18 mouse cellular contexts compared by ENCODE assay signal in genomic region chr15:59155289-59155623, GRCm38 (mm10).
DNase-seq lines count a peak whose midpoint lies in the region; ATAC-seq and TF ChIP-seq lines count a peak whose summit lies in the region.
"Had no signal": no experiment of that assay in that cellular context is flagged by ENCODE, and none has a peak within 500 bp of the region (broad histone marks: within the 10 kb centered on the region; RNA-seq: fewer than 3 reads in every experiment).

No protein-coding gene starts in this region.

- H3K27ac ChIP-seq in forebrain, embryonic 10.5 days, result peak overlapping the region; percentile 79; the same call in 1 of the 2 replicates
- no peak overlapping the region for H3K27ac ChIP-seq in forebrain, embryonic 16.5 days (ENCODE audit: low read length)
- 0 out of 2 replicates have a peak overlapping the region, but pooled peaks have one; percentile 0 for H3K27ac ChIP-seq in heart, postnatal 0 days (ENCODE audit: low read depth)
- H3K27ac ChIP-seq in heart, embryonic 11.5 days (ENCODE audit: low read depth, low read length), result no peak overlapping the region
- peak overlapping the region; percentile 60 for H3K27ac ChIP-seq in hindbrain, embryonic 15.5 days (replicated peaks)
- H3K27ac ChIP-seq in midbrain, embryonic 16.5 days (ENCODE audit: low read length), result peak overlapping the region; percentile 47; the same call in 1 of the 2 replicates
- H3K27ac ChIP-seq: kidney, embryonic 15.5 days; neural tube, embryonic 12.5 days had no signal

- H3K4me2 ChIP-seq in forebrain, embryonic 16.5 days (ENCODE audit: low read length), result no peak overlapping the region
- H3K4me2 ChIP-seq in heart, postnatal 0 days (ENCODE audit: low read depth, low read length), result no peak overlapping the region
- H3K4me2 ChIP-seq in heart, embryonic 11.5 days, result no peak overlapping the region
- H3K4me2 ChIP-seq in hindbrain, embryonic 15.5 days, result no peak overlapping the region
- H3K4me2 ChIP-seq in midbrain, embryonic 16.5 days (ENCODE audit: low read length), result no peak overlapping the region
- H3K4me2 ChIP-seq: heart, embryonic 13.5 days; kidney, embryonic 15.5 days; neural tube, embryonic 12.5 days had no signal

- H3K4me1 ChIP-seq in forebrain, embryonic 10.5 days, result peaks cover 22% of the 10 kb centered on the region
- H3K4me1 ChIP-seq in forebrain, embryonic 16.5 days (replicated peaks; ENCODE audit: control insufficient read depth, insufficient read depth, low read length), result peaks cover 22% of the 10 kb centered on the region
- H3K4me1 ChIP-seq in heart, postnatal 0 days (ENCODE audit: control insufficient read depth, insufficient read depth), result peaks cover 21% of the 10 kb centered on the region
- peaks cover 9% of the 10 kb centered on the region for H3K4me1 ChIP-seq in heart, embryonic 11.5 days (ENCODE audit: control insufficient read depth, insufficient read depth, low read length)
- peaks cover 24% of the 10 kb centered on the region for H3K4me1 ChIP-seq in hindbrain, embryonic 15.5 days (replicated peaks)
- H3K4me1 ChIP-seq in midbrain, embryonic 16.5 days (ENCODE audit: control insufficient read depth, insufficient read depth, low read length), result peaks cover 8% of the 10 kb centered on the region

- DNase-seq in forebrain, embryonic 10.5 days (ENCODE audit: extremely low spot score, low spot score), result no peak
- no peak for DNase-seq in heart, postnatal 0 days (ENCODE audit: low spot score)
- no peak for DNase-seq in spleen, postnatal 36 days (ENCODE audit: low spot score in 2 of 2)
- DNase-seq in cerebellum, adult 18-20 months, result no peak
- DNase-seq: embryo, embryonic 11 days; gastrocnemius, postnatal 36 days; lung, adult 18-20 months; lung, postnatal 36 days; thymus, postnatal 25 days had no signal

- H3K9ac ChIP-seq in forebrain, embryonic 16.5 days (replicated peaks; ENCODE audit: low read depth, low read length), result no peak overlapping the region
- no peak overlapping the region for H3K9ac ChIP-seq in heart, postnatal 0 days (replicated peaks; ENCODE audit: low read depth, low read length)
- H3K9ac ChIP-seq in heart, embryonic 11.5 days (ENCODE audit: low read depth, low read length), result no peak overlapping the region
- H3K9ac ChIP-seq in hindbrain, embryonic 15.5 days, result no peak overlapping the region
- no peak overlapping the region for H3K9ac ChIP-seq in midbrain, embryonic 16.5 days (ENCODE audit: low read depth, low read length)
- H3K9ac ChIP-seq: kidney, embryonic 15.5 days; neural tube, embryonic 12.5 days had no signal

- no peaks in the 10 kb centered on the region for H3K9me3 ChIP-seq in forebrain, embryonic 10.5 days
- H3K9me3 ChIP-seq in forebrain, embryonic 16.5 days (ENCODE audit: control insufficient read depth, low read length), result no peaks in the 10 kb centered on the region
- H3K9me3 ChIP-seq in heart, postnatal 0 days (replicated peaks; ENCODE audit: control insufficient read depth, low read length), result no peaks in the 10 kb centered on the region
- no peaks in the 10 kb centered on the region for H3K9me3 ChIP-seq in heart, embryonic 11.5 days (replicated peaks; ENCODE audit: control insufficient read depth, low read length)
- H3K9me3 ChIP-seq in hindbrain, embryonic 15.5 days, result no peaks in the 10 kb centered on the region
- H3K9me3 ChIP-seq in midbrain, embryonic 16.5 days (replicated peaks; ENCODE audit: control insufficient read depth, low read length, poor library complexity, severe bottlenecking), result no peaks in the 10 kb centered on the region
- H3K9me3 ChIP-seq: heart, embryonic 13.5 days; kidney, embryonic 15.5 days; neural tube, embryonic 12.5 days had no signal

- no peak overlapping the region for H3K4me3 ChIP-seq in forebrain, embryonic 10.5 days
- H3K4me3 ChIP-seq in forebrain, embryonic 16.5 days (replicated peaks; ENCODE audit: low read length), result no peak overlapping the region
- no peak overlapping the region for H3K4me3 ChIP-seq in heart, postnatal 0 days (ENCODE audit: low read depth, low read length)
- no peak overlapping the region for H3K4me3 ChIP-seq in heart, embryonic 11.5 days (ENCODE audit: low read depth, low read length)
- no peak overlapping the region for H3K4me3 ChIP-seq in hindbrain, embryonic 15.5 days
- no peak overlapping the region for H3K4me3 ChIP-seq in midbrain, embryonic 16.5 days (ENCODE audit: low read depth, low read length)
- H3K4me3 ChIP-seq: erythroblast, embryonic 14.5 days; heart, embryonic 13.5 days; kidney, embryonic 15.5 days; neural tube, embryonic 12.5 days had no signal

- H3K27me3 ChIP-seq in forebrain, embryonic 10.5 days (ENCODE audit: poor library complexity, severe bottlenecking), result 0 out of 2 replicates have a peak, but pooled peaks cover 10% of the 10 kb centered on the region
- H3K27me3 ChIP-seq in forebrain, embryonic 16.5 days (replicated peaks; ENCODE audit: control insufficient read depth, insufficient read depth, low read length), result no peaks in the 10 kb centered on the region
- no peaks in the 10 kb centered on the region for H3K27me3 ChIP-seq in heart, postnatal 0 days (ENCODE audit: control insufficient read depth, insufficient read depth, low read length)
- H3K27me3 ChIP-seq in heart, embryonic 11.5 days (ENCODE audit: control insufficient read depth, insufficient read depth, low read length), result no peaks in the 10 kb centered on the region
- no peaks in the 10 kb centered on the region for H3K27me3 ChIP-seq in hindbrain, embryonic 15.5 days
- H3K27me3 ChIP-seq in midbrain, embryonic 16.5 days (ENCODE audit: control insufficient read depth, insufficient read depth, low read depth, low read length), result no peaks in the 10 kb centered on the region
- H3K27me3 ChIP-seq: heart, embryonic 13.5 days; kidney, embryonic 15.5 days; neural tube, embryonic 12.5 days had no signal

- TF ChIP-seq EP300 in heart, postnatal 0 days (IDR thresholded peaks at IDR 0.05; ENCODE audit: low read depth), result no peak

- ATAC-seq in forebrain, embryonic 16.5 days, result no peak; the same call in 1 of the 2 replicates
- no peak for ATAC-seq in heart, postnatal 0 days (ENCODE audit: insufficient read depth, low read depth)
- no peak for ATAC-seq in heart, embryonic 11.5 days (replicated peaks; ENCODE audit: insufficient number of reproducible peaks, low FRiP score, low TSS enrichment)
- 0 out of 2 replicates have a peak, but pooled peaks have one; percentile 20 for ATAC-seq in hindbrain, embryonic 15.5 days (ENCODE audit: low FRiP score, low read depth)
- no peak for ATAC-seq in midbrain, embryonic 16.5 days
- ATAC-seq: CD4-positive, CD25-positive, alpha-beta regulatory T cell, adult 4 months had no signal

- TF ChIP-seq CTCF in heart, postnatal 0 days (IDR thresholded peaks at IDR 0.05; ENCODE audit: low read depth), result no peak

- no peaks in the 10 kb centered on the region for H3K36me3 ChIP-seq in forebrain, embryonic 10.5 days (replicated peaks)
- no peaks in the 10 kb centered on the region for H3K36me3 ChIP-seq in forebrain, embryonic 16.5 days (ENCODE audit: control insufficient read depth, insufficient read depth)
- H3K36me3 ChIP-seq in heart, postnatal 0 days (replicated peaks; ENCODE audit: control insufficient read depth, insufficient read depth, low read length), result no peaks in the 10 kb centered on the region
- H3K36me3 ChIP-seq in heart, embryonic 11.5 days (ENCODE audit: control insufficient read depth, insufficient read depth, low read length), result no peaks in the 10 kb centered on the region
- no peaks in the 10 kb centered on the region for H3K36me3 ChIP-seq in hindbrain, embryonic 15.5 days
- H3K36me3 ChIP-seq in midbrain, embryonic 16.5 days (ENCODE audit: control insufficient read depth, insufficient read depth, low read length), result no peaks in the 10 kb centered on the region
- H3K36me3 ChIP-seq: heart, embryonic 13.5 days; kidney, embryonic 15.5 days; neural tube, embryonic 12.5 days had no signal

Comparison
In these comparisons a context has a peak if more than half of its experiments do, and no peak if none do; other contexts are left out.
1. H3K27ac ChIP-seq: peak in forebrain, embryonic 10.5 days (single experiment), heart, postnatal 0 days (single experiment), hindbrain, embryonic 15.5 days (single experiment) and midbrain, embryonic 16.5 days (single experiment); none in forebrain, embryonic 16.5 days (single experiment) and heart, embryonic 11.5 days (single experiment).